Mouse (Mus musculus) c-Kit-positive CD71-positive TER-119-negative erythroid progenitor cells, embryonic 14.5 days (primary cell): ENCODE measurements around the gene Qrich1.

ENCODE experiments used
- DNase-seq: peaks from one replicate; pipeline ENCODE4 v3.0.0-alpha.2; 2013; ENCODE audit warnings: low read depth

The Qrich1 gene

GRCm38 (mm10) chr9:108516380-108517251 is at the start of gene Qrich1:
TSS of gene Qrich1 (plus strand) at chr9:108516806.
- peak; percentile 96 for DNase-seq

- no peak for DNase-seq
Observed at GRCm38 (mm10) chr9:108469430-108469829, 47.2 kb upstream of the Qrich1 start.

- DNase-seq = no peak
Observed at GRCm38 (mm10) chr9:108469845-108470244, 46.8 kb upstream of the Qrich1 start.

GRCm38 (mm10) chr9:108474528-108474927 is 42.1 kb upstream of the Qrich1 start:
- no peak for DNase-seq

GRCm38 (mm10) chr9:108478638-108479156 is 37.9 kb upstream of the Qrich1 start:
- no peak for DNase-seq

- DNase-seq = no peak
Observed at GRCm38 (mm10) chr9:108479241-108479640, 37.4 kb upstream of the Qrich1 start.

- no peak for DNase-seq
Observed at GRCm38 (mm10) chr9:108479721-108480351, 36.8 kb upstream of the Qrich1 start, which contains the start of gene Lamb2. TSS of gene Lamb2 (plus strand) at chr9:108479736.

- DNase-seq = no peak
Observed at GRCm38 (mm10) chr9:108480813-108481519, 35.6 kb upstream of the Qrich1 start.

- DNase-seq = no peak
Observed at GRCm38 (mm10) chr9:108481520-108482210, 34.9 kb upstream of the Qrich1 start.

GRCm38 (mm10) chr9:108483051-108483790 is 33.4 kb upstream of the Qrich1 start:
- DNase-seq = no peak

GRCm38 (mm10) chr9:108484021-108484420 is 32.6 kb upstream of the Qrich1 start:
- DNase-seq = no peak

- DNase-seq = no peak
Observed at GRCm38 (mm10) chr9:108485301-108485875, 31.2 kb upstream of the Qrich1 start.

GRCm38 (mm10) chr9:108486973-108487530 is 29.6 kb upstream of the Qrich1 start:
- no peak for DNase-seq

- DNase-seq = no peak
Observed at GRCm38 (mm10) chr9:108488403-108488802, 28.2 kb upstream of the Qrich1 start.

GRCm38 (mm10) chr9:108489215-108489614 is 27.4 kb upstream of the Qrich1 start:
- no peak for DNase-seq

- DNase-seq = no peak
Observed at GRCm38 (mm10) chr9:108489702-108490558, 26.7 kb upstream of the Qrich1 start.

GRCm38 (mm10) chr9:108490559-108491285 is 25.9 kb upstream of the Qrich1 start, which contains the start of gene Usp19:
TSS of gene Usp19 (plus strand) at chr9:108490602.
- peak; percentile 92 for DNase-seq

GRCm38 (mm10) chr9:108491286-108491580 is 25.4 kb upstream of the Qrich1 start:
- no peak for DNase-seq
